Mouse (Mus musculus): ENCODE measurements around the gene Klhl33. TPM values are rescaled to one million over a fixed set of nuclear protein-coding genes. Genes with fewer than 3 reads are reported as not detected.

Klhl33 gene
- polyA plus RNA-seq (2012; rRNA removed) = 0.29 and 0.79 TPM in 2 replicates

GRCm38 (mm10) chr14:50897374-50897765 is at the start of gene Klhl33:
Klhl33 (minus strand) TSS chr14:50897507.

GRCm38 (mm10) chr14:50943932-50944667 is 46.8 kb upstream of the Klhl33 start, which contains the start of gene Gm49342:
Gm49342 (plus strand) TSS chr14:50944517.

GRCm38 (mm10) chr14:50930754-50931492 is 33.6 kb upstream of the Klhl33 start, which contains the start of the genes Pip4p1 and Pnp:
Pip4p1 (minus strand) TSS chr14:50930856.
Pnp (plus strand) TSS chr14:50931082.

GRCm38 (mm10) chr14:50924281-50925064 is 27.2 kb upstream of the Klhl33 start, which contains the start of the genes Osgep and Apex1:
Osgep (minus strand) TSS chr14:50924893.
Apex1 (plus strand) TSS chr14:50924968.

GRCm38 (mm10) chr14:50869889-50870804 is 27.2 kb downstream of the Klhl33 start, which contains the start of gene Tep1:
Tep1 (minus strand) TSS chr14:50870560.

Other genes with a start within 250 kb of the Klhl33 start
- not detected in 2 replicates for gene Olfr747, start 204.3 kb downstream of the Klhl33 start, polyA plus RNA-seq (2012; rRNA removed)
- not detected in 2 replicates for gene Olfr748, start 190.1 kb downstream of the Klhl33 start, polyA plus RNA-seq (2012; rRNA removed)
- not detected in 2 replicates for gene Olfr749, start 152.4 kb downstream of the Klhl33 start, polyA plus RNA-seq (2012; rRNA removed)
- 34.1 and 35.8 TPM in 2 replicates for gene Ttc5, start 112.0 kb downstream of the Klhl33 start, polyA plus RNA-seq (2012; rRNA removed)
- gene Ccnb1ip1, start 89.8 kb downstream of the Klhl33 start, polyA plus RNA-seq (2012; rRNA removed) = 0.12 TPM in 1 of 2 replicates, not detected in the other
- 9.4 and 12.8 TPM in 2 replicates for gene Parp2, start 89.7 kb downstream of the Klhl33 start, polyA plus RNA-seq (2012; rRNA removed)
- gene Tep1, start 26.9 kb downstream of the Klhl33 start, polyA plus RNA-seq (2012; rRNA removed) = 31.4 and 33.2 TPM in 2 replicates
- gene Osgep, start 27.4 kb upstream of the Klhl33 start, polyA plus RNA-seq (2012; rRNA removed) = 182 and 229 TPM in 2 replicates
- 48.2 and 69.0 TPM in 2 replicates for gene Apex1, start 27.5 kb upstream of the Klhl33 start, polyA plus RNA-seq (2012; rRNA removed)
- 108 and 127 TPM in 2 replicates for gene Pip4p1, start 33.3 kb upstream of the Klhl33 start, polyA plus RNA-seq (2012; rRNA removed)
- 26.6 and 29.7 TPM in 2 replicates for gene Pnp, start 33.6 kb upstream of the Klhl33 start, polyA plus RNA-seq (2012; rRNA removed)
- gene Gm49342, start 47.0 kb upstream of the Klhl33 start, polyA plus RNA-seq (2012; rRNA removed) = 2.0 TPM in 1 of 2 replicates, not detected in the other
- gene Pnp2, start 58.5 kb upstream of the Klhl33 start, polyA plus RNA-seq (2012; rRNA removed) = 0.19 and 0.47 TPM in 2 replicates
- 0.10 TPM in 1 of 2 replicates, not detected in the other for gene Rnase10, start 110.2 kb upstream of the Klhl33 start, polyA plus RNA-seq (2012; rRNA removed)
- gene Rnase9, start 144.4 kb upstream of the Klhl33 start, polyA plus RNA-seq (2012; rRNA removed) = not detected in 2 replicates
- not detected in 2 replicates for gene Rnase11, start 152.7 kb upstream of the Klhl33 start, polyA plus RNA-seq (2012; rRNA removed)
- not detected in 2 replicates for gene Rnase12, start 160.2 kb upstream of the Klhl33 start, polyA plus RNA-seq (2012; rRNA removed)
- gene Olfr750, start 176.9 kb upstream of the Klhl33 start, polyA plus RNA-seq (2012; rRNA removed) = not detected in 2 replicates
- gene Rnase4, start 193.6 kb upstream of the Klhl33 start, polyA plus RNA-seq (2012; rRNA removed) = 110 and 159 TPM in 2 replicates
- 10.7 and 12.1 TPM in 2 replicates for gene Ang, start 193.6 kb upstream of the Klhl33 start, polyA plus RNA-seq (2012; rRNA removed)
- 0.15 TPM in 1 of 2 replicates, not detected in the other for gene Eddm3b, start 216.9 kb upstream of the Klhl33 start, polyA plus RNA-seq (2012; rRNA removed)
- 3.7 and 4.9 TPM in 2 replicates for gene Rnase6, start 226.4 kb upstream of the Klhl33 start, polyA plus RNA-seq (2012; rRNA removed)
- 1.7 and 3.5 TPM in 2 replicates for gene Rnase1, start 249.3 kb upstream of the Klhl33 start, polyA plus RNA-seq (2012; rRNA removed)

All from ovary, adult 2 months (tissue).